21 mouse cellular contexts compared by ENCODE assay signal in genomic region chr11:33071358-33071922, GRCm38 (mm10).
A peak's percentile ranks its signal among the peaks of the same experiment; 100 is the strongest.
DNase-seq lines count a peak whose midpoint lies in the region; ATAC-seq and TF ChIP-seq lines count a peak whose summit lies in the region.
"Had no signal": no experiment of that assay in that cellular context is flagged by ENCODE, and none has a peak within 500 bp of the region (broad histone marks: within the 10 kb centered on the region; RNA-seq: fewer than 3 reads in every experiment).

No protein-coding gene starts in this region.

- DNase-seq in heart, adult 11 months, result peak; percentile 76
- DNase-seq in heart, postnatal 25 days (ENCODE audit: low spot score), result no peak
- DNase-seq in kidney, postnatal 14 days, result peak; percentile 27
- DNase-seq in midbrain, embryonic 11.5 days (ENCODE audit: low spot score, missing footprints), result peak; percentile 64
- DNase-seq in midbrain, postnatal 0 days (ENCODE audit: low spot score), result no peak
- DNase-seq in limb, embryonic 14.5 days (ENCODE audit: low spot score), result peak; percentile 44
- no peak for DNase-seq in urinary bladder, postnatal 10 days (ENCODE audit: low spot score)
- DNase-seq: adrenal gland, adult 8-10 months; adrenal gland, postnatal 14 days; adrenal gland, postnatal 36 days; B cell, adult 2 months had no signal

- H3K27ac ChIP-seq in kidney, embryonic 16.5 days (ENCODE audit: low read length), result no peak overlapping the region
- H3K27ac ChIP-seq in midbrain, embryonic 11.5 days (ENCODE audit: low read depth, low read length), result no peak overlapping the region
- no peak overlapping the region for H3K27ac ChIP-seq in midbrain, postnatal 0 days (ENCODE audit: low read depth, low read length)
- H3K27ac ChIP-seq in limb, embryonic 14.5 days (replicated peaks; ENCODE audit: low read depth, low read length), result no peak overlapping the region
- H3K27ac ChIP-seq: embryonic facial prominence, embryonic 13.5 days; embryonic facial prominence, embryonic 15.5 days; forebrain, embryonic 10.5 days; forebrain, embryonic 12.5 days had no signal

- intact Hi-C loops in heart, postnatal 25 days (cut with DNase I), result no loop called here

- H3K4me1 ChIP-seq in kidney, embryonic 16.5 days (ENCODE audit: insufficient read depth, low read length), result peaks cover 9% of the 10 kb centered on the region; the same call in 1 of the 2 replicates
- H3K4me1 ChIP-seq in midbrain, embryonic 11.5 days (ENCODE audit: control insufficient read depth, insufficient read depth, low read length), result 0 out of 2 replicates have a peak, but pooled peaks cover 2% of the 10 kb centered on the region
- H3K4me1 ChIP-seq in midbrain, postnatal 0 days (ENCODE audit: insufficient read depth, low read length), result no peaks in the 10 kb centered on the region
- H3K4me1 ChIP-seq in limb, embryonic 14.5 days (ENCODE audit: control insufficient read depth, insufficient read depth, low read length), result peaks cover 23% of the 10 kb centered on the region
- H3K4me1 ChIP-seq: forebrain, embryonic 10.5 days had no signal

- H3K9ac ChIP-seq in kidney, embryonic 16.5 days (replicated peaks; ENCODE audit: low read length), result no peak overlapping the region
- H3K9ac ChIP-seq in midbrain, embryonic 11.5 days (ENCODE audit: low read length), result no peak overlapping the region
- no peak overlapping the region for H3K9ac ChIP-seq in midbrain, postnatal 0 days (replicated peaks; ENCODE audit: low read length, poor library complexity, severe bottlenecking)
- H3K9ac ChIP-seq in limb, embryonic 14.5 days (ENCODE audit: low read depth, low read length, severe bottlenecking), result no peak overlapping the region
- H3K9ac ChIP-seq: embryonic facial prominence, embryonic 13.5 days; embryonic facial prominence, embryonic 15.5 days; forebrain, embryonic 12.5 days had no signal

- no peak for TF ChIP-seq POLR2A in limb, embryonic 14.5 days (IDR thresholded peaks at IDR 0.05; ENCODE audit: borderline replicate concordance, extremely low read depth, insufficient read depth, insufficient read length)

- ATAC-seq in kidney, embryonic 16.5 days (ENCODE audit: low FRiP score, low TSS enrichment), result no peak
- no peak for ATAC-seq in midbrain, embryonic 11.5 days (ENCODE audit: low FRiP score)
- ATAC-seq in midbrain, postnatal 0 days (ENCODE audit: low FRiP score), result no peak
- ATAC-seq in limb, embryonic 14.5 days (ENCODE audit: low FRiP score, low read depth), result peak; percentile 70; the same call in 1 of the 2 replicates
- ATAC-seq: activated CD4-positive, CD25-positive, alpha-beta regulatory T cell, adult 4 months; CD4-positive, CD25-positive, alpha-beta regulatory T cell, adult 4 months had no signal

- 70% methylated on average over 5 of the region's 5 CpGs for WGBS in kidney, embryonic 16.5 days
- WGBS in midbrain, embryonic 11.5 days, result 85% methylated on average over 5 of the region's 5 CpGs
- WGBS in midbrain, postnatal 0 days, result 91% methylated on average over 5 of the region's 5 CpGs
- WGBS in limb, embryonic 14.5 days, result 30% methylated on average over 5 of the region's 5 CpGs

- H3K4me2 ChIP-seq in kidney, embryonic 16.5 days (replicated peaks; ENCODE audit: low read depth, low read length), result no peak overlapping the region
- no peak overlapping the region for H3K4me2 ChIP-seq in midbrain, embryonic 11.5 days
- H3K4me2 ChIP-seq in midbrain, postnatal 0 days (ENCODE audit: low read depth, low read length, poor library complexity, severe bottlenecking), result no peak overlapping the region
- H3K4me2 ChIP-seq in limb, embryonic 14.5 days (replicated peaks; ENCODE audit: low read depth, low read length, severe bottlenecking), result no peak overlapping the region
- H3K4me2 ChIP-seq: embryonic facial prominence, embryonic 13.5 days; embryonic facial prominence, embryonic 15.5 days; forebrain, embryonic 12.5 days had no signal

- no peak overlapping the region for H3K4me3 ChIP-seq in kidney, embryonic 16.5 days (ENCODE audit: low read length)
- H3K4me3 ChIP-seq in midbrain, embryonic 11.5 days (ENCODE audit: low read depth, low read length), result no peak overlapping the region
- no peak overlapping the region for H3K4me3 ChIP-seq in midbrain, postnatal 0 days (ENCODE audit: low read depth, low read length)
- H3K4me3 ChIP-seq in limb, embryonic 14.5 days (replicated peaks; ENCODE audit: low read length), result no peak overlapping the region
- H3K4me3 ChIP-seq: embryonic facial prominence, embryonic 13.5 days; embryonic facial prominence, embryonic 15.5 days; erythroblast, embryonic 14.5 days; forebrain, embryonic 10.5 days; forebrain, embryonic 12.5 days had no signal

- H3K36me3 ChIP-seq in kidney, embryonic 16.5 days (ENCODE audit: insufficient read depth, low read length), result no peaks in the 10 kb centered on the region
- no peaks in the 10 kb centered on the region for H3K36me3 ChIP-seq in midbrain, embryonic 11.5 days (ENCODE audit: control insufficient read depth, insufficient read depth, low read length)
- H3K36me3 ChIP-seq in midbrain, postnatal 0 days (ENCODE audit: insufficient read depth, low read length), result no peaks in the 10 kb centered on the region
- H3K36me3 ChIP-seq in limb, embryonic 14.5 days (ENCODE audit: control insufficient read depth, insufficient read depth, low read length), result no peaks in the 10 kb centered on the region
- H3K36me3 ChIP-seq: embryonic facial prominence, embryonic 13.5 days; embryonic facial prominence, embryonic 15.5 days; forebrain, embryonic 10.5 days; forebrain, embryonic 12.5 days; G1E had no signal

- TF ChIP-seq CTCF in midbrain, postnatal 0 days (IDR thresholded peaks at IDR 0.05), result no peak

- H3K9me3 ChIP-seq in kidney, embryonic 16.5 days (ENCODE audit: low read length), result no peaks in the 10 kb centered on the region
- H3K9me3 ChIP-seq in midbrain, embryonic 11.5 days (ENCODE audit: control insufficient read depth, low read length), result no peaks in the 10 kb centered on the region
- no peaks in the 10 kb centered on the region for H3K9me3 ChIP-seq in midbrain, postnatal 0 days (ENCODE audit: low read length)
- H3K9me3 ChIP-seq in limb, embryonic 14.5 days (ENCODE audit: control insufficient read depth, low read length), result no peaks in the 10 kb centered on the region
- H3K9me3 ChIP-seq: embryonic facial prominence, embryonic 13.5 days; embryonic facial prominence, embryonic 15.5 days; forebrain, embryonic 10.5 days; forebrain, embryonic 12.5 days; G1E had no signal

- H3K27me3 ChIP-seq in kidney, embryonic 16.5 days (ENCODE audit: insufficient read depth, low read length), result no peaks in the 10 kb centered on the region; the same call in 1 of the 2 replicates
- H3K27me3 ChIP-seq in midbrain, embryonic 11.5 days (ENCODE audit: control insufficient read depth, insufficient read depth, low read length), result no peaks in the 10 kb centered on the region
- no peaks in the 10 kb centered on the region for H3K27me3 ChIP-seq in midbrain, postnatal 0 days (ENCODE audit: insufficient read depth, low read length)
- no peaks in the 10 kb centered on the region for H3K27me3 ChIP-seq in limb, embryonic 14.5 days (ENCODE audit: control insufficient read depth, insufficient read depth, low read length)
- H3K27me3 ChIP-seq: embryonic facial prominence, embryonic 13.5 days; embryonic facial prominence, embryonic 15.5 days; forebrain, embryonic 12.5 days; Patski had no signal

Comparison
In these comparisons a context has a peak if more than half of its experiments do, and no peak if none do; other contexts are left out.
1. DNase-seq: peak in heart, adult 11 months (single experiment), kidney, postnatal 14 days (single experiment), midbrain, embryonic 11.5 days (single experiment) and limb, embryonic 14.5 days (single experiment); none in heart, postnatal 25 days (single experiment), midbrain, postnatal 0 days (single experiment) and urinary bladder, postnatal 10 days (single experiment).